Mouse (Mus musculus) liver, adult (tissue): ENCODE data around the gene Vmn1r101.
"Not testable (repeated sequence)": the region's sequence is repeated elsewhere in the genome, so short reads cannot be mapped to it uniquely, and the experiment has no call there.

Source experiments
- GATA4 ChIP-seq: IDR thresholded peaks from 2 replicates; pipeline ENCODE4 v1.6.1; 2014; ENCODE audit warnings: mild to moderate bottlenecking, low read length; ENCODE audit not compliant: insufficient replicate concordance

Gene Vmn1r101

DNA sequence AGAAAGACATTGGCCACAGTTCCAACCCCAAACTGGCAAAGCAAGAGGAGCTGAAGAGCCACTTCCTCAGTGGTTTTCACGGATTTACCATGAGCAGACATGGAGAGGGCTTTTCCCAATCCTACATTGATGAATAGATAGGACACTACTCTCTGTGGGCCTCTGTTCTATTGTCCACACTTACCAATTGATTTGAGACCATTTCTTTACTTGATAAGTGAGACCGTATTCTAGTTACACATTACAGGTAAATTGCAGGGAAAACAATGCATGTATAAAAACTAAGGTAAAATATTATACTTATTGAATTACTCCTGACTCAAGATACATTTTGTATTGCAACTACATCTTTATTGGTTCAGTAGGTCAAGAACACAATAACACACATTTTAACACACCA is at the start of gene Vmn1r101:
Vmn1r101 (minus strand) TSS at position 101 of the 400 bp plus-strand sequence.
- TF ChIP-seq GATA4, result not testable (repeated sequence)

DNA sequence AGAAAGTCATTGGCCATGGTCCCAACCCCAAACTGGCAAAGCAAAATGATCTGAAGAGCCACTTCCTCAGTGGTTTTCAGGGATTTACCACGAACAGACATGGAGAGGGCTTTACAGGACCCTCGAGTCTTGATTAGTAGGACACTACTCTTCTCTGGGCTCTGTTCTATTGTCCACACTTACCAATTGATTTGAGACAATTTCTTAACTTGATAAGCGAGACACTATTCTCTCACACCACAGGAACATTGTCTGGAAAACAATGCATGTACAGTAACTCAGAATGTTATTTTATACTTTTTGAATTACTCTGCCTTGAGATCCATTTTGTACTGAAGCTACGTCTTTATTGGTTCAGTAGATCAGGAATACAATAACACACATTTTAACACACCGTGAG is 32.4 kb upstream of the Vmn1r101 start, which contains the start of gene Gm10670:
Gm10670 (minus strand) TSS at position 101 of the 400 bp plus-strand sequence.
- not testable (repeated sequence) for TF ChIP-seq GATA4

DNA sequence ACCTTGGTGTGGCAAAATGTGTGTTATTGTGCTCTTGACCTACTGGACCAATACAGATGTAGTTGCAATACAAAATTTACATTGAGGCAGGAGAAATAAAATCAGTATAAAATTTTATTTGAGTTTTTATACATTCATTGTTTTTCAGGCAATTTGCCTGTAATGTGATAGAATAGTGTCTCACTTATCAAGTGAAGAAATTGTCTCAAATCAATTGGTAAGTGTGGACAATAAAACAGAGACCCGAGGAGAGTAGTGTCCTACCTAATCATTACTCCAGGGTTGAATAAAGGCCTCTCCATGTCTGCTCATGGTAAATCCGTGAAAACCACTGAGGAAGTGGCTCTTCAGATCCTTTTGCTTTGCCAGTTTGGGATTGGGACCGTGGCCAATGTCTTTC is 24.8 kb downstream of the Vmn1r101 start, which contains the start of gene Vmn1r100:
Vmn1r100 (plus strand) TSS at position 301 of the 400 bp plus-strand sequence.
- TF ChIP-seq GATA4, result not testable (repeated sequence)
